Mouse (Mus musculus) brain, embryonic 18.5 days (tissue): ENCODE results near the gene Ctnnal1.
"Not testable (repeated sequence)": the region's sequence is repeated elsewhere in the genome, so short reads cannot be mapped to it uniquely, and the experiment has no call there.

Source experiments
- DNase-seq: peaks from one replicate; pipeline ENCODE4 v3.0.0-alpha.2; 2012; ENCODE audit warnings: low read depth, low spot score

Ctnnal1 gene

GRCm38 (mm10) chr4:56865003-56865511 lies at the start of gene Ctnnal1:
Ctnnal1 (minus strand) TSS chr4:56865188.
- DNase-seq: peak; percentile 32

GRCm38 (mm10) chr4:56914761-56915160 lies 49.8 kb upstream of the Ctnnal1 start:
- DNase-seq: no peak

GRCm38 (mm10) chr4:56914338-56914737 lies 49.4 kb upstream of the Ctnnal1 start:
- no peak for DNase-seq

GRCm38 (mm10) chr4:56912382-56913001 lies 47.5 kb upstream of the Ctnnal1 start:
- DNase-seq: no peak

GRCm38 (mm10) chr4:56909568-56909967 lies 44.6 kb upstream of the Ctnnal1 start:
- DNase-seq: no peak

- no peak for DNase-seq
Observed at GRCm38 (mm10) chr4:56907671-56908070, 42.7 kb upstream of the Ctnnal1 start.

GRCm38 (mm10) chr4:56906926-56907325 lies 41.9 kb upstream of the Ctnnal1 start:
- no peak for DNase-seq

GRCm38 (mm10) chr4:56905507-56905906 lies 40.5 kb upstream of the Ctnnal1 start:
- no peak for DNase-seq

- no peak for DNase-seq
Observed at GRCm38 (mm10) chr4:56901671-56902070, 36.7 kb upstream of the Ctnnal1 start.

GRCm38 (mm10) chr4:56899216-56899615 lies 34.2 kb upstream of the Ctnnal1 start:
- no peak for DNase-seq

- DNase-seq: no peak
Observed at GRCm38 (mm10) chr4:56897511-56897910, 32.5 kb upstream of the Ctnnal1 start.

- DNase-seq: no peak
Observed at GRCm38 (mm10) chr4:56894196-56894595, 29.2 kb upstream of the Ctnnal1 start.

- DNase-seq: no peak
Observed at GRCm38 (mm10) chr4:56892501-56893115, 27.6 kb upstream of the Ctnnal1 start.

GRCm38 (mm10) chr4:56888483-56888882 lies 23.5 kb upstream of the Ctnnal1 start:
- DNase-seq: no peak

GRCm38 (mm10) chr4:56886286-56886979 lies 21.4 kb upstream of the Ctnnal1 start:
- no peak for DNase-seq

- no peak for DNase-seq
Observed at GRCm38 (mm10) chr4:56880036-56880703, 15.2 kb upstream of the Ctnnal1 start.

- no peak for DNase-seq
Observed at GRCm38 (mm10) chr4:56878971-56879370, 14.0 kb upstream of the Ctnnal1 start.

GRCm38 (mm10) chr4:56870541-56870940 lies 5.6 kb upstream of the Ctnnal1 start:
- DNase-seq: not testable (repeated sequence)

- DNase-seq: no peak
Observed at GRCm38 (mm10) chr4:56867761-56868160, 2.8 kb upstream of the Ctnnal1 start.

- DNase-seq: no peak
Observed at GRCm38 (mm10) chr4:56865971-56866370, 983 bp upstream of the Ctnnal1 start.

- DNase-seq: peak; percentile 20
Observed at GRCm38 (mm10) chr4:56864417-56865001, 479 bp downstream of the Ctnnal1 start.

GRCm38 (mm10) chr4:56864016-56864415 lies 972 bp downstream of the Ctnnal1 start:
- no peak for DNase-seq
